Mouse (Mus musculus): ENCODE measurements around the gene Fnbp4.

- no peak for TF ChIP-seq CTCF (IDR thresholded peaks at IDR 0.05; ENCODE audit: control insufficient read depth, insufficient read depth, insufficient read length)
- no peak for TF ChIP-seq USF1 (IDR thresholded peaks at IDR 0.05; ENCODE audit: low read depth)
Measured at GRCm38 (mm10) chr2:90820894-90821293, 75.7 kb downstream of the Fnbp4 start.
